Mouse (Mus musculus) natural killer cell, adult 2 months (primary cell): ENCODE data around the gene Arpc5.
A peak's percentile ranks its signal among the peaks of the same experiment; 100 is the strongest.

Experiments
- DNase-seq, 2 experiments: peaks; one replicate each; pipeline ENCODE4 v3.0.0; 2022; ENCODE audit warnings: low spot score in 2 of 2

Gene Arpc5

GRCm38 (mm10) chr1:152810533-152811439, 44.4 kb downstream of the Arpc5 start:
- no peak for DNase-seq

- DNase-seq = peak in 1 of 2 experiments; percentile 32
These were observed 48.9 kb downstream of the Arpc5 start for GRCm38 (mm10) chr1:152815265-152815701.

GRCm38 (mm10) chr1:152817027-152817769, 50.9 kb downstream of the Arpc5 start:
- peak in 1 of 2 experiments; percentile 63 for DNase-seq

GRCm38 (mm10) chr1:152817794-152818193, 51.5 kb downstream of the Arpc5 start:
- peak in 1 of 2 experiments; percentile 71 for DNase-seq

GRCm38 (mm10) chr1:152819558-152819957, 53.2 kb downstream of the Arpc5 start:
- peak; percentile 24 to 51 for DNase-seq

- no peak for DNase-seq
These were observed 54.8 kb downstream of the Arpc5 start for GRCm38 (mm10) chr1:152820911-152821695.

- no peak for DNase-seq
These were observed 55.4 kb downstream of the Arpc5 start for GRCm38 (mm10) chr1:152821746-152822145.

- no peak for DNase-seq
These were observed 57.9 kb downstream of the Arpc5 start for GRCm38 (mm10) chr1:152824206-152824605.
